Mouse (Mus musculus) forebrain, postnatal 0 days (tissue): ENCODE data around the gene Ttc4. TPM values are rescaled to one million over a fixed set of nuclear protein-coding genes. Genes with fewer than 3 reads are reported as not detected.
A peak's percentile ranks its signal among the peaks of the same experiment; 100 is the strongest.

Experiments used
- ATAC-seq: fragments of 200-750 bp; cut with Nextera tagmentation; 2 replicates; pipeline ENCODE4 v1.8.0; 2017; ENCODE audit warnings: mild to moderate bottlenecking, moderate library complexity
- DNase-seq: peaks from one replicate; pipeline ENCODE4 v3.0.0-alpha.2; 2015
- H3K27ac ChIP-seq: fragments of 300-500 bp; sonication (generic); 2 replicates; pipeline ENCODE4 v1.5.1; 2014; ENCODE audit warnings: low read depth, mild to moderate bottlenecking, antibody characterized with exemption, low read length, moderate library complexity, mixed read lengths
- H3K27me3 ChIP-seq: fragments of 300-500 bp; sonication (generic); 2 replicates; pipeline ENCODE4 v1.6.1; 2014; ENCODE audit warnings: mild to moderate bottlenecking, low read length, mixed read lengths; ENCODE audit not compliant: insufficient read depth
- H3K36me3 ChIP-seq: fragments of 300-500 bp; sonication (generic); 2 replicates; pipeline ENCODE4 v1.6.1; 2014; ENCODE audit warnings: mild to moderate bottlenecking, moderate library complexity; ENCODE audit not compliant: insufficient read depth
- H3K4me1 ChIP-seq: fragments of 300-500 bp; sonication (generic); 2 replicates; pipeline ENCODE4 v1.6.1; 2014; ENCODE audit warnings: antibody characterized with exemption; ENCODE audit not compliant: insufficient read depth
- H3K4me2 ChIP-seq: fragments of 300-500 bp; sonication (generic); 2 replicates; pipeline ENCODE4 v1.6.1; 2014; ENCODE audit warnings: low read depth, mild to moderate bottlenecking, moderate library complexity
- H3K4me3 ChIP-seq: fragments of 300-500 bp; sonication (generic); 2 replicates; pipeline ENCODE4 v1.5.1; 2014; ENCODE audit warnings: low read depth, low read length, mixed read lengths
- H3K9ac ChIP-seq: fragments of 300-500 bp; sonication (generic); 2 replicates; pipeline ENCODE4 v1.6.1; 2014; ENCODE audit warnings: mild to moderate bottlenecking
- H3K9me3 ChIP-seq: fragments of 300-500 bp; sonication (generic); 2 replicates; pipeline ENCODE4 v1.6.1; 2016; ENCODE audit warnings: low read length
- CTCF ChIP-seq: sonication (generic); IDR thresholded peaks from 2 replicates; pipeline ENCODE4 v1.5.1; 2016; ENCODE audit warnings: antibody characterized with exemption, control low read depth, low read depth
- WGBS: fragments of 180-500 bp; shearing (Covaris S2); extraction: QIAGEN DNeasy Blood & Tissue Kit; methylation state at CpG from one replicate; pipeline ENCODE4 v1.1.7; 2014; 5-methylcytosine and 5-hydroxymethylcytosine counted together
- polyA plus RNA-seq: library from polyadenylated mRNA; unstranded; fragments of >200 nt; fragmentation: Nextera tagmentation; extraction: Ambion mirVana; gene quantifications from 2 replicates; pipeline ENCODE4 v1.2.1, GENCODE M21; 2015
- total RNA-seq: library from RNA; depleted of rRNA; stranded (reverse); fragments of >200 nt; gene quantifications from 2 replicates; pipeline ENCODE4 v1.2.3, GENCODE M21; 2014

The Ttc4 gene
- total and polyA plus RNA-seq, 2 experiments from 2014 or later = 89.1 to 108 TPM

GRCm38 (mm10) chr4:106703956-106704355 lies 25.2 kb upstream of the Ttc4 start:
- H3K4me2 ChIP-seq = no peak overlapping the region
- no peak for TF ChIP-seq CTCF
- H3K4me3 ChIP-seq = no peak overlapping the region
- peak overlapping the region; percentile 80 for H3K27ac ChIP-seq
- WGBS = 73% methylated on average over 10 of the region's 10 CpGs
- H3K9ac ChIP-seq = no peak overlapping the region; the same call in 1 of the 2 replicates
- no peaks in the 10 kb centered on the region for H3K36me3 ChIP-seq
- H3K9me3 ChIP-seq = no peaks in the 10 kb centered on the region
- no peak for DNase-seq
- H3K27me3 ChIP-seq = no peaks in the 10 kb centered on the region
- peaks cover 36% of the 10 kb centered on the region for H3K4me1 ChIP-seq
- no peak for ATAC-seq

GRCm38 (mm10) chr4:106700798-106701197 lies 22.1 kb upstream of the Ttc4 start:
- H3K4me3 ChIP-seq = no peak overlapping the region
- 29% methylated on average over 4 of the region's 4 CpGs for WGBS
- no peak for TF ChIP-seq CTCF
- no peaks in the 10 kb centered on the region for H3K9me3 ChIP-seq
- H3K9ac ChIP-seq = no peak overlapping the region
- H3K4me1 ChIP-seq = peaks cover 36% of the 10 kb centered on the region
- DNase-seq (peak; percentile 75), ATAC-seq (peak; percentile 48; the same call in 1 of the 2 replicates)
- H3K4me2 ChIP-seq = no peak overlapping the region
- H3K27ac ChIP-seq = peak overlapping the region; percentile 82
- no peaks in the 10 kb centered on the region for H3K36me3 ChIP-seq
- H3K27me3 ChIP-seq = no peaks in the 10 kb centered on the region

- WGBS = 18% methylated on average over 9 of the region's 9 CpGs
- peak; percentile 29 for DNase-seq
Observed at GRCm38 (mm10) chr4:106699989-106700388, 21.2 kb upstream of the Ttc4 start.

GRCm38 (mm10) chr4:106693841-106694430 lies 15.2 kb upstream of the Ttc4 start:
- H3K4me3 ChIP-seq = no peak overlapping the region
- DNase-seq (no peak), ATAC-seq (no peak)
- no peak overlapping the region for H3K9ac ChIP-seq
- no peaks in the 10 kb centered on the region for H3K36me3 ChIP-seq
- no peak overlapping the region for H3K27ac ChIP-seq
- H3K4me2 ChIP-seq = no peak overlapping the region
- H3K9me3 ChIP-seq = no peaks in the 10 kb centered on the region
- WGBS = 85% methylated on average over 15 of the region's 15 CpGs
- no peaks in the 10 kb centered on the region for H3K4me1 ChIP-seq
- TF ChIP-seq CTCF = no peak
- H3K27me3 ChIP-seq = no peaks in the 10 kb centered on the region

More at GRCm38 (mm10) chr4:106699989-106700388, 21.2 kb upstream of the Ttc4 start:
- H3K27ac ChIP-seq = peak overlapping the region; percentile 82; the same call in 1 of the 2 replicates
- no peak overlapping the region for H3K9ac ChIP-seq
- no peak for ATAC-seq
- no peaks in the 10 kb centered on the region for H3K27me3 ChIP-seq
- H3K4me3 ChIP-seq = no peak overlapping the region
- H3K4me2 ChIP-seq = no peak overlapping the region
- H3K9me3 ChIP-seq = no peaks in the 10 kb centered on the region
- peaks cover 29% of the 10 kb centered on the region for H3K4me1 ChIP-seq
- H3K36me3 ChIP-seq = no peaks in the 10 kb centered on the region
- TF ChIP-seq CTCF = peak; percentile 62

GRCm38 (mm10) chr4:106688636-106689296 lies 10.0 kb upstream of the Ttc4 start:
- H3K4me1 ChIP-seq = no peaks in the 10 kb centered on the region
- H3K27ac ChIP-seq = no peak overlapping the region
- H3K9ac ChIP-seq = no peak overlapping the region
- H3K9me3 ChIP-seq = no peaks in the 10 kb centered on the region
- H3K4me2 ChIP-seq = no peak overlapping the region
- ATAC-seq = no peak
- no peak for DNase-seq
- TF ChIP-seq CTCF = no peak
- no peaks in the 10 kb centered on the region for H3K27me3 ChIP-seq
- 52% methylated on average over 3 of the region's 3 CpGs for WGBS
- no peak overlapping the region for H3K4me3 ChIP-seq
- H3K36me3 ChIP-seq = no peaks in the 10 kb centered on the region

GRCm38 (mm10) chr4:106680955-106681354 lies 2.2 kb upstream of the Ttc4 start:
- Histone ChIP-seq H3K9ac (no peak overlapping the region), H3K4me3 (no peak overlapping the region), H3K4me2 (no peak overlapping the region), H3K36me3 (peaks cover 9% of the 10 kb centered on the region; the same call in 1 of the 2 replicates), H3K27ac (no peak overlapping the region), H3K4me1 (peaks cover 6% of the 10 kb centered on the region; the same call in 1 of the 2 replicates), H3K9me3 (no peaks in the 10 kb centered on the region), H3K27me3 (no peaks in the 10 kb centered on the region)
- no peak for TF ChIP-seq CTCF
- ATAC-seq = no peak
- 51% methylated on average over 2 of the region's 2 CpGs for WGBS
- no peak for DNase-seq

- no peak for DNase-seq
- Histone ChIP-seq H3K9ac (no peak overlapping the region), H3K4me1 (peaks cover 6% of the 10 kb centered on the region; the same call in 1 of the 2 replicates), H3K4me3 (peak overlapping the region; percentile 72), H3K36me3 (peaks cover 20% of the 10 kb centered on the region), H3K9me3 (no peaks in the 10 kb centered on the region), H3K27ac (no peak overlapping the region), H3K4me2 (peak overlapping the region; percentile 76), H3K27me3 (no peaks in the 10 kb centered on the region)
- no peak for TF ChIP-seq CTCF
- WGBS = 41% methylated on average over 3 of the region's 3 CpGs
- ATAC-seq = no peak
Observed at GRCm38 (mm10) chr4:106679152-106679551, 408 bp upstream of the Ttc4 start.
